Mouse (Mus musculus): Measurements from ENCODE around the gene Mob1a.

The Mob1a gene

GRCm38 (mm10) chr6:83325525-83326393, at the start of gene Mob1a, which contains the start of gene Mthfd2:
Gene Mob1a, plus strand, starts transcription at chr6:83326016.
Gene Mthfd2, minus strand, starts transcription at chr6:83325908.
- peak; percentile 93 for DNase-seq (ENCODE audit: extremely low spot score)

- no peak for DNase-seq (ENCODE audit: extremely low spot score)
These were observed 48.7 kb upstream of the Mob1a start for GRCm38 (mm10) chr6:83277151-83277550.

- peak; percentile 20 for DNase-seq (ENCODE audit: extremely low spot score)
These were observed 46.9 kb upstream of the Mob1a start for GRCm38 (mm10) chr6:83278881-83279280.

GRCm38 (mm10) chr6:83280256-83280955, 45.4 kb upstream of the Mob1a start:
- no peak for DNase-seq (ENCODE audit: extremely low spot score)

- no peak for DNase-seq (ENCODE audit: extremely low spot score)
These were observed 25.2 kb upstream of the Mob1a start for GRCm38 (mm10) chr6:83300447-83301229.

- DNase-seq (ENCODE audit: extremely low spot score): no peak
These were observed 24.5 kb upstream of the Mob1a start for GRCm38 (mm10) chr6:83301294-83301693.

- DNase-seq (ENCODE audit: extremely low spot score): no peak
These were observed 23.6 kb upstream of the Mob1a start for GRCm38 (mm10) chr6:83302264-83302663.

GRCm38 (mm10) chr6:83309017-83309416, 16.8 kb upstream of the Mob1a start:
- no peak for DNase-seq (ENCODE audit: extremely low spot score)

GRCm38 (mm10) chr6:83311206-83311605, 14.6 kb upstream of the Mob1a start:
- no peak for DNase-seq (ENCODE audit: extremely low spot score)

- no peak for DNase-seq (ENCODE audit: extremely low spot score)
These were observed 13.8 kb upstream of the Mob1a start for GRCm38 (mm10) chr6:83312021-83312420.

GRCm38 (mm10) chr6:83312514-83312913, 13.3 kb upstream of the Mob1a start:
- DNase-seq (ENCODE audit: extremely low spot score): no peak

- DNase-seq (ENCODE audit: extremely low spot score): no peak
These were observed 10.5 kb upstream of the Mob1a start for GRCm38 (mm10) chr6:83315293-83315692.

- peak; percentile 55 for DNase-seq (ENCODE audit: extremely low spot score)
These were observed 9.8 kb upstream of the Mob1a start for GRCm38 (mm10) chr6:83316022-83316421.

- peak; percentile 87 for DNase-seq (ENCODE audit: extremely low spot score)
These were observed 8.6 kb upstream of the Mob1a start for GRCm38 (mm10) chr6:83317108-83317741.

- no peak for DNase-seq (ENCODE audit: extremely low spot score)
These were observed 3.9 kb upstream of the Mob1a start for GRCm38 (mm10) chr6:83321927-83322326.

GRCm38 (mm10) chr6:83322794-83323193, 3.0 kb upstream of the Mob1a start:
- no peak for DNase-seq (ENCODE audit: extremely low spot score)

GRCm38 (mm10) chr6:83323652-83324419, 2.0 kb upstream of the Mob1a start:
- no peak for DNase-seq (ENCODE audit: extremely low spot score)

GRCm38 (mm10) chr6:83326394-83326736, 549 bp downstream of the Mob1a start:
- DNase-seq (ENCODE audit: extremely low spot score): no peak

- no peak for DNase-seq (ENCODE audit: extremely low spot score)
These were observed 945 bp downstream of the Mob1a start for GRCm38 (mm10) chr6:83326761-83327160.

GRCm38 (mm10) chr6:83327591-83328190, 1.9 kb downstream of the Mob1a start:
- no peak for DNase-seq (ENCODE audit: extremely low spot score)

GRCm38 (mm10) chr6:83341387-83341786, 15.6 kb downstream of the Mob1a start:
- DNase-seq (ENCODE audit: extremely low spot score): no peak

All from embryo, embryonic 9.5 days (tissue).